Mouse (Mus musculus): Measurements from ENCODE around the gene Hydin. TPM values are rescaled to one million over a fixed set of nuclear protein-coding genes. Genes with fewer than 3 reads are reported as not detected.
A peak's percentile ranks its signal among the peaks of the same experiment; 100 is the strongest.
"Not testable (repeated sequence)": the region's sequence is repeated elsewhere in the genome, so short reads cannot be mapped to it uniquely, and the experiment has no call there.

The Hydin gene
- polyA plus RNA-seq, 1 experiment from 2014 or later = 0.07 TPM

DNA sequence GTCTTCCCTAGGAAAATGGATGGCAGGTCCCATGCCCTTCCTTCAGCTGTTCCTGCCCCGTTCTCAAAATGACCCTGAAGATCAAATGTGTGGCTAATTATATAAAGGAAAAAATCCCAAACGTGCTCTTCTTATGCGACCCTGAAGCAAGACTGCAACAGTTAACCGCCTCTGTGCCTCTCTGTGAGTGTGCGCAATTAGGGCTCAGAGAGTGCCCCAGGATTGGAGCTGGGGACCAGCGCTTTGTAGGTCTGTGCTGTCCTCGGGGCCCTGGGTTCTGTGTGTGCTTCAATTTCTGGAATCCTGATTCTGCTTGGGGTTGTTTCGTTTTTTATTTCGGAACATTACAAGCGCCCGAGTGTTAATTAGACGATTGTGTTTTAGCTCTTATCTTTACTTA is 491 bp downstream of the Hydin start:
- no peak overlapping the region for H3K4me3 ChIP-seq (replicated peaks)
- H3K36me3 ChIP-seq (replicated peaks) = no peaks in the 10 kb centered on the region
- WGBS (ENCODE audit: insufficient replicate concordance) = 20% methylated on average over 12 of the region's 12 CpGs
- H3K4me1 ChIP-seq (replicated peaks) = no peaks in the 10 kb centered on the region
- peak overlapping the region; percentile 43 for H3K4me2 ChIP-seq
- no peaks in the 10 kb centered on the region; the same call in 1 of the 2 replicates for H3K27me3 ChIP-seq
- H3K9ac ChIP-seq = no peak overlapping the region
- no peak overlapping the region for H3K27ac ChIP-seq (replicated peaks)
- no peak for ATAC-seq (ENCODE audit: insufficient read depth)
- H3K9me3 ChIP-seq (replicated peaks) = no peaks in the 10 kb centered on the region

DNA sequence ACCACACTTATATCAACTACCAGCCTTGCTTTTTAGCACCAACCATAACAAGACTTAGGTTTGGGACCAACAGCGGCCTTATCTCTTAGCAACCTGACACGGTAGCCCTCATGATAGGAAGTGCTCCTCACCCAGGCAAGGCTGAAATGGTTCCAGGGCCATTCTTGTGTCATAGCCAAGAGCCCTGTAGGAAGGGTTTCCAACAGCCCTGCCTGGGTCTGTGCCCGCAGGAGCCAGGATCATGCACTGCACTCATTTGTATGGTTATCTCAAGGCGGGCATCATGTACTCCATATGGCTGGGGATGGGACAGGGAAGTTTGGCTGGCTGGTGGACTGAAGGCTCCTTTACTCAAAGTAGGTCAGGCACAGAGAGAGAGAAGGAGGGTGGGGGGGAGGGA is 3.9 kb downstream of the Hydin start:
- 56% methylated on average over 4 of the region's 4 CpGs for WGBS (ENCODE audit: insufficient replicate concordance)
- no peak overlapping the region for H3K27ac ChIP-seq (replicated peaks)
- no peak for ATAC-seq (ENCODE audit: insufficient read depth)

DNA sequence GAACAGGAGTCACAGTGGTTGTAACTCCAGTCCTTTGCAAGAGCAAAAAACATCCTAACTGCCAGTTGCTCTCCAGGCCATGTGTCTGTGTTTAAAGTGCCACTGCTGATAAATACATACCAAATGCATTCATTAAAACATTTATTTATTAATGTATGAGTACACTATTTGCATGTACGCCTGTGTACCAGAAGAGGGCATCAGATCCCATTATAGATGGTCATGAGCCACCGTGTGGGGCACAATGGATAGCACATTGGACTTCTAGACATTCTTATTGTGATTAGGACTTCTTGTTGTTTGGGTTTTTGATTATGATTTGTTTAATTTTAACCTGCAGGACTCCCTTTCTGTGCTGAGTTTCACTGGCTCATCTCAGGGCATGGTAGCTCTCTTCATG is 6.6 kb downstream of the Hydin start:
- WGBS (ENCODE audit: insufficient replicate concordance) = 46% methylated on average over 2 of the region's 2 CpGs
- H3K4me2 ChIP-seq = no peak overlapping the region
- H3K9ac ChIP-seq = no peak overlapping the region
- ATAC-seq (ENCODE audit: insufficient read depth) = no peak
- no peak overlapping the region for H3K27ac ChIP-seq (replicated peaks)
- H3K27me3 ChIP-seq = no peaks in the 10 kb centered on the region
- H3K9me3 ChIP-seq (replicated peaks) = no peaks in the 10 kb centered on the region
- no peaks in the 10 kb centered on the region for H3K36me3 ChIP-seq (replicated peaks)
- H3K4me3 ChIP-seq (replicated peaks) = no peak overlapping the region
- H3K4me1 ChIP-seq (replicated peaks) = no peaks in the 10 kb centered on the region

More for the DNA sequence above, 3.9 kb downstream of the Hydin start:
- H3K4me2 ChIP-seq = no peak overlapping the region
- no peaks in the 10 kb centered on the region for H3K4me1 ChIP-seq (replicated peaks)
- H3K27me3 ChIP-seq = no peaks in the 10 kb centered on the region; the same call in 1 of the 2 replicates
- no peak overlapping the region for H3K9ac ChIP-seq
- no peak overlapping the region for H3K4me3 ChIP-seq (replicated peaks)
- no peaks in the 10 kb centered on the region for H3K9me3 ChIP-seq (replicated peaks)
- no peaks in the 10 kb centered on the region for H3K36me3 ChIP-seq (replicated peaks)

DNA sequence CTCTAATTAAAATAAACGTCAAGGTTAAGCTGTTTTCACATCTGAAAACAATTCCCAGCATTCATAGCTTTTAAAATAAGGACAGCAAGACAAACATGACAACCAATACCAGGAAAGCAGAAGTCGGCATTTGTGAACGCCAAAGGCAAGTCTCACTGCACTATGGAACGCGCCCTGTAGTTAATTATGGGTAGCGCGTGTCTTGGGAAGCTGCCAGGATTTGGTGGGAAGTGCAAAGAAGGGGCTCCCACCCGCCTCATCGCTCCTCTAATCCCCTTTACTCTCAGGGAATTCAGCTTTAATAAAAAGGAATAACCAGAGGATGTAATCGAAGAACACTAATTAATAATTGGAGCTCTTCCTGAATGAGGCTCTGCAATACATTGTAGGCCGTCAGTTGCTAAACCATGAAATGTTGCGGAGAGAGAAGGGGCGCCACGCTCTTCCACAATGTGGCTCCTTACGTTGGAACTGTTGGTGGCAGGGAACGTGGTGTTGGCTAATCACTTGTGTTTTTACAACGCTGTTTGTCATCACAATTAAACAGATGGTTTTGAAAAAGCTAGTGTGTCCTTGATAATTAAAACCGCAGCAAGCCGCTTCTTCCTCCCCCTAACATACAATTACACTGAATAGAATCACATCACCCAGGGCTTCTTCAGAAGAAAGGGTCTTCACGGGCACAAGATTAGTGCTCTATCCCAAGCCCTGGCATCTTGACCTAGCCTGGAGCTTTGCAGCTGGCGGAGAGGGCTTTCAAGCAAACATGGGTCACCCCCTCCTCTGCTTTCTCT is 8.9 kb downstream of the Hydin start:
- Histone ChIP-seq H3K36me3 (replicated peaks) (no peaks in the 10 kb centered on the region), H3K9me3 (replicated peaks) (no peaks in the 10 kb centered on the region), H3K4me2 (no peak overlapping the region), H3K4me1 (replicated peaks) (no peaks in the 10 kb centered on the region), H3K4me3 (replicated peaks) (no peak overlapping the region), H3K27ac (replicated peaks) (no peak overlapping the region), H3K27me3 (no peaks in the 10 kb centered on the region), H3K9ac (no peak overlapping the region)
- WGBS (ENCODE audit: insufficient replicate concordance) = 72% methylated on average over 21 of the region's 21 CpGs
- no peak for ATAC-seq (ENCODE audit: insufficient read depth)

DNA sequence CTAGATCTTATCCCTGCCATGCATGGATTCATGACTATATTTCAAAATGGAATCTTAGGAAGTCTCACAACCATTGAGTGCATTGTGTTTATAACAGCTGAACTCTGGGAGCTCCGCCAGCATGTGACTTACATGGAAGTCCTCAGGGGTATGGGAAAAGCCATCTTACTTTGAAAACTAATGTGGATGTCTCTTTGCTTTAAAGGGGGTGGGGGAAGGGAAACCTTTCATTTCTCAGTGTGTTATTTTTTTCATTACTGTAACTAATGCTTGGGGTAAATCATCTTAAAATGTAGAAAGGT is 9.4 kb downstream of the Hydin start:
- Histone ChIP-seq H3K4me3 (replicated peaks) (no peak overlapping the region), H3K9me3 (replicated peaks) (no peaks in the 10 kb centered on the region), H3K27me3 (no peaks in the 10 kb centered on the region), H3K4me2 (no peak overlapping the region), H3K36me3 (replicated peaks) (no peaks in the 10 kb centered on the region), H3K4me1 (replicated peaks) (no peaks in the 10 kb centered on the region), H3K9ac (no peak overlapping the region), H3K27ac (replicated peaks) (no peak overlapping the region)
- ATAC-seq (ENCODE audit: insufficient read depth) = no peak
- 59% methylated on average over 1 of the region's 1 CpGs for WGBS (ENCODE audit: insufficient replicate concordance)

DNA sequence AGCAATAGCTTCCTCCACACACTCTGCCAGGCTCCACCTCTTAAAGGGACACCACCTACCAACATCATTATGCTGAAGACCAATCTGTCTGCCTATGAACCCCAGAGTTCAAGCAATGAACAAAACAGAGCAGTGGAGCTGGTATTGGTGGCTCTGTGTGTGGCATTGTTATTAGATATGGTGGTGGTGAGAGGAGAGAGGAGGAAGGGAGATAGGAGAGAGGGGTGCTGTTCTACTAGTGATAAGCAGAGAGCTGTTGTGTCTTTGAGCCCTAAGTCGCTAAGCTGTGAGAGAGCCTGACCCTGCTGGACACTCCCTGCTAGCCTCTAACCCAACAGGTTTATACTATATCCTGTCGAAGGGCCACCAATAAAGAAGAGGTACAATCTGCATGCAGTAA is 45.9 kb downstream of the Hydin start:
- H3K4me1 ChIP-seq (replicated peaks) = no peaks in the 10 kb centered on the region
- no peak overlapping the region for H3K4me2 ChIP-seq
- no peaks in the 10 kb centered on the region for H3K36me3 ChIP-seq (replicated peaks)
- no peak for ATAC-seq (ENCODE audit: insufficient read depth)
- WGBS (ENCODE audit: insufficient replicate concordance) = 20% methylated on average over 2 of the region's 2 CpGs
- H3K27ac ChIP-seq (replicated peaks) = no peak overlapping the region
- H3K9me3 ChIP-seq (replicated peaks) = no peaks in the 10 kb centered on the region
- H3K4me3 ChIP-seq (replicated peaks) = no peak overlapping the region
- H3K9ac ChIP-seq = no peak overlapping the region
- H3K27me3 ChIP-seq = no peaks in the 10 kb centered on the region

DNA sequence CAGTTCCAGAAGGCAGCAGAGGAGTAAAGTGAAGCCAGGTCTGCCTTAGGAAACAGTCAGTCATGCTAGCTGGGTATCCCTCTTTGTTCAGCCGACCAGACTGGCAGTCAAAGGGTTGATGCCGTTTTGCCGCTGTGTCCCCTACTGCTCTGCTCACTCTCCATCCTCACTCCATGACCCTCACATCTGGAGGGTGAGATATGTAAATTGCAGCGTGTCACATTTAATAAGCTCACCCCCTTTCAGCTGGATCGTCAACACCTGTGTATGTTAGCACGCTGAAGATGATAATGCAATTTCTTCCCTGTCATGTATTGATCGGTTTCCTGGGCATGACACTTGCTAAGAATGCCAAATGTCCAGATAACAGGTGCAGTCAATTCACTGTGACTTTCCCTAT is 49.0 kb downstream of the Hydin start:
- H3K36me3 ChIP-seq (replicated peaks) = no peaks in the 10 kb centered on the region
- no peak for ATAC-seq (ENCODE audit: insufficient read depth)
- WGBS (ENCODE audit: insufficient replicate concordance) = 54% methylated on average over 7 of the region's 7 CpGs
- H3K4me1 ChIP-seq (replicated peaks) = no peaks in the 10 kb centered on the region
- H3K4me3 ChIP-seq (replicated peaks) = no peak overlapping the region
- H3K27ac ChIP-seq (replicated peaks) = no peak overlapping the region
- no peaks in the 10 kb centered on the region for H3K27me3 ChIP-seq
- H3K9ac ChIP-seq = no peak overlapping the region
- H3K4me2 ChIP-seq = no peak overlapping the region
- H3K9me3 ChIP-seq (replicated peaks) = no peaks in the 10 kb centered on the region

DNA sequence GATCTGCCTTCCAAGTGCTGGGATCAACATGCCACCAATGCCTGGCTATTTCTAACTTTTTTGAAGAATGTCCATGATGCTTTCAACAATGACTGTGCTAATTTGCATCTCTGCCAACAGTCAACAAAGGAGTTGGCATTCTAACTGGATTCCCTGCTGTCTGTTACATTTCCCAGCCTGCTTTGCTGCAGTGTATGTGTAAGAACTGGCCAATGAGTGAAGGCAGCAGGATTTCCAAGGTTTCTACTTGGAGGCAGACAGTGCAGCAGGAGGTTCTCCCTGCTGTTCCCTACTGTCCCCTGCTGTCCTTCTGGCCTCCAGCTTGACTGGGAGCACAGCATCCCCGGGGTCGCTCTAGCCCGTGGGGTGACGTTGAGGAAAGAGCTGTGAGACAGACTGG is 52.8 kb downstream of the Hydin start:
- H3K9ac ChIP-seq = no peak overlapping the region
- no peak overlapping the region for H3K4me2 ChIP-seq
- no peaks in the 10 kb centered on the region for H3K36me3 ChIP-seq (replicated peaks)
- no peaks in the 10 kb centered on the region for H3K4me1 ChIP-seq (replicated peaks)
- ATAC-seq (ENCODE audit: insufficient read depth) = no peak
- H3K4me3 ChIP-seq (replicated peaks) = no peak overlapping the region
- no peaks in the 10 kb centered on the region for H3K27me3 ChIP-seq
- no peaks in the 10 kb centered on the region for H3K9me3 ChIP-seq (replicated peaks)
- 57% methylated on average over 4 of the region's 4 CpGs for WGBS (ENCODE audit: insufficient replicate concordance)
- H3K27ac ChIP-seq (replicated peaks) = no peak overlapping the region

DNA sequence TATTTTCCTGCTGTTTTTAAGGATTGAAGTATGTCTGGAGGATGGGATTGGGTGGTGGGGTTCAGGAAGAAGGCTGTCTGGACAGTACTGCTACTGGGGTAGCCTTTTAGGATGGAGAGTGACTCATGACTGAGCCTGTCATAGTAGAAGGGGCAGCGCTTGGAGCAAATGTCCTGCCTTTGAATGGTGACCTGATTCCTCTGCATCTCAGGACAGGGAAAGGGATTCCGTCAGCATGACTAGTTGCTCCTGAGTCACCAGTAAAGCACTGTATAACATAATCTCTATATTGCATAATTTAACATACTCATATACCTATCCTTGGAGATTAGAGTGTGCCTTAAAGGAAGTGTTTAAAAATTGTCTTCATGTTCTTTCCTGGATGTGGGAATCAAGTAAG is 54.7 kb downstream of the Hydin start:
- H3K27me3 ChIP-seq = no peaks in the 10 kb centered on the region
- no peaks in the 10 kb centered on the region for H3K36me3 ChIP-seq (replicated peaks)
- H3K27ac ChIP-seq (replicated peaks) = no peak overlapping the region
- H3K9me3 ChIP-seq (replicated peaks) = no peaks in the 10 kb centered on the region
- H3K9ac ChIP-seq = no peak overlapping the region
- no peaks in the 10 kb centered on the region for H3K4me1 ChIP-seq (replicated peaks)
- WGBS (ENCODE audit: insufficient replicate concordance) = 61% methylated on average over 2 of the region's 2 CpGs
- no peak for ATAC-seq (ENCODE audit: insufficient read depth)
- no peak overlapping the region for H3K4me3 ChIP-seq (replicated peaks)
- no peak overlapping the region for H3K4me2 ChIP-seq

DNA sequence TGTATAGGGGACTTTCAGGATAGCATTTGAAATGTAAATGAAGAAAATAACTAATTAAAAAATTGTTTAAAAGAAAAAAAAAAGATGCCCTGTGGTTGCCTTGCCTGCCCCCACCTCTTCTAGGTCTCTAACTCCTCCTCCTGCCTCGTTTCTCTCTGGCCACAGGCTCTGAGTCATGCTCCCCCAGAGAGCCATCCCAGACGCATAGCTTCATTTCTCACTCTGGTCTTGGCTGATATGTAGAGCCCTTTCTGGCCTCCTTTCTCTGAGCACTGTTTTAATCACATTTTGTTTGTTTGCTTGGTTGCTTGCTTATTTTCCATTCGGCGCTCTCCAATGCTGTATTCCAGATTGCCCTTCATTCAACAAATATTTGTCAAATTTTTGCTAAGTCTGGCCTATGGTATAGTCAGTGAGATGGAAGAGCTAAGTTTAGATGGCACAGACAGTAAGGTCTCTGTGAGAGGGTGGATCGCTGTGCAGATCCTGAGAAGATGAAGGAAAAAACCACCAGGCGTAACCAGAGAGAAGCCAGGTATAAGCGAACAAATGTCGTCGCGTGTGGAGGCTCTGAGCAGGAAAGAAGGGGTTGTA is 57.3 kb downstream of the Hydin start:
- WGBS (ENCODE audit: insufficient replicate concordance) = 68% methylated on average over 10 of the region's 10 CpGs
- H3K36me3 ChIP-seq (replicated peaks) = no peaks in the 10 kb centered on the region
- H3K27ac ChIP-seq (replicated peaks) = no peak overlapping the region
- no peak overlapping the region for H3K9ac ChIP-seq
- 0 out of 2 replicates have a peak, but pooled peaks cover 4% of the 10 kb centered on the region for H3K9me3 ChIP-seq (replicated peaks)
- H3K4me2 ChIP-seq = no peak overlapping the region
- no peak for ATAC-seq (ENCODE audit: insufficient read depth)
- no peak overlapping the region for H3K4me3 ChIP-seq (replicated peaks)
- no peaks in the 10 kb centered on the region for H3K4me1 ChIP-seq (replicated peaks)
- no peaks in the 10 kb centered on the region for H3K27me3 ChIP-seq

DNA sequence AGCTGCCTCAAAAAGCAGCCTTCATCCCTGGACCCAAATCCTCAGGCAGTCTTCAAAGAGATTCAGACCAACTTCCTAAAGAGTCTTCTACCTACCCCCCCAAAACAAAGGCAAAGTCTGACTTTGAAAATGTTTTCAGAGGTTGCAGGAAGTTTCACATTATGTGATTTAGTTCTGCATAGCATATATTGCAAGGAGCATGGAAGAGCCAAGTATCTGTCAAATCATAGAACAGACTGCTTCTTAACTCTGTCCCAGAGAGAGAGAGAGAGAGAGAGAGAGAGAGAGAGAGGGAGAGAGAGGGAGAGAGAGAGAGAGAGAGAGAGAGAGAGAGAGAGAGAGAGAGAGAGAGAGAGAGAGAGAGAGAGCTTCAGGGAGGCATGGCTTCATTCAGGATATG is 60.3 kb downstream of the Hydin start:
- H3K4me3 ChIP-seq (replicated peaks); H3K4me1 ChIP-seq (replicated peaks); ATAC-seq (ENCODE audit: insufficient read depth); H3K27me3 ChIP-seq; H3K4me2 ChIP-seq; H3K9me3 ChIP-seq (replicated peaks); H3K9ac ChIP-seq; H3K27ac ChIP-seq (replicated peaks); H3K36me3 ChIP-seq (replicated peaks): not testable (repeated sequence)

DNA sequence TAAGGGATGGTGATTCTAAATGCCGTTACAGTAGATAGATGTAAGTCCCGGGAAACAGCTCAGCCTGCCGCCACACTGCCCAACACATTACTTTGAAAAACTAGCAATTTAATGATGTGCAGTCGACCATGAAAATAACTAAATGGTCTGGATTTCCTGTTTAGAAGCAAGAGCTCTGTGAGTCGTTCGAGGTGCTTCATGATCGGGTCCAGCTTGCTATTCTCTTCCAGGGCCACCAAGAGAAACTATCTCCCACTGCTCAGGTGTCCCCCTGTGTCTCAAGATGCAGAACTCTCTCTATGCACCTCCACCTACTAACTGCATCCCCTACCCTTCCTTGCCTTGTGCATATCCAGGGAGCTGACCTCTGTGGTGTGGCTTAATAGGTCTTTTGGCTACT is 66.6 kb downstream of the Hydin start:
- no peaks in the 10 kb centered on the region for H3K36me3 ChIP-seq (replicated peaks)
- H3K27me3 ChIP-seq = no peaks in the 10 kb centered on the region
- no peak for ATAC-seq (ENCODE audit: insufficient read depth)
- H3K4me3 ChIP-seq (replicated peaks) = no peak overlapping the region
- H3K9ac ChIP-seq = no peak overlapping the region
- no peak overlapping the region for H3K4me2 ChIP-seq
- no peaks in the 10 kb centered on the region for H3K4me1 ChIP-seq (replicated peaks)
- H3K9me3 ChIP-seq (replicated peaks) = no peaks in the 10 kb centered on the region
- WGBS (ENCODE audit: insufficient replicate concordance) = 60% methylated on average over 7 of the region's 7 CpGs
- H3K27ac ChIP-seq (replicated peaks) = no peak overlapping the region

Data from liver, embryonic 15.5 days (tissue).